Mouse (Mus musculus) kidney, adult 2 months (tissue): Measurements from ENCODE around the gene Adk. TPM values are rescaled to one million over a fixed set of nuclear protein-coding genes. Genes with fewer than 3 reads are reported as not detected.

Experiments
- DNase-seq: peaks from one replicate; pipeline ENCODE4 v3.0.0; 2021
- H3K27ac ChIP-seq: fragments of 200-500 bp; 2 replicates; pipeline ENCODE4 v1.5.1; 2012; ENCODE audit warnings: low read depth, low read length, control low read depth, inconsistent platforms; ENCODE audit not compliant: insufficient read depth
- H3K27me3 ChIP-seq: fragments of 200-500 bp; replicated peaks from 2 replicates; pipeline ENCODE4 v1.6.1; 2012; ENCODE audit warnings: mild to moderate bottlenecking, moderate library complexity, low read length, inconsistent platforms; ENCODE audit not compliant: control insufficient read depth, insufficient read depth
- H3K36me3 ChIP-seq: fragments of 200-500 bp; 2 replicates; pipeline ENCODE4 v1.6.1; 2012; ENCODE audit warnings: mild to moderate bottlenecking, moderate library complexity, low read length, inconsistent platforms; ENCODE audit not compliant: control insufficient read depth, insufficient read depth
- H3K4me1 ChIP-seq: fragments of 200-500 bp; 2 replicates; pipeline ENCODE4 v1.6.1; 2011; ENCODE audit warnings: low read length; ENCODE audit not compliant: control insufficient read depth, insufficient read depth
- H3K4me3 ChIP-seq: fragments of 200-500 bp; 2 replicates; pipeline ENCODE4 v1.5.1; 2011; ENCODE audit warnings: mild to moderate bottlenecking, low read depth, low read length, control low read depth; ENCODE audit not compliant: insufficient read depth
- CTCF ChIP-seq: fragments of 200-500 bp; conservative IDR thresholded peaks from 2 replicates; pipeline ENCODE4 v1.5.1; 2011; ENCODE audit warnings: low read depth, mild to moderate bottlenecking, control low read depth, low read length, moderate library complexity, mixed read lengths; ENCODE audit not compliant: insufficient read depth, insufficient read length
- POLR2A ChIP-seq: fragments of 200-500 bp; IDR thresholded peaks from one replicate; pipeline ENCODE4 v1.6.1; 2011; ENCODE audit warnings: low read depth, low read length, control low read depth
- WGBS: fragments of 180-500 bp; shearing (Covaris S2); methylation state at CpG from one replicate; pipeline ENCODE4 v1.1.7; 2018; 5-methylcytosine and 5-hydroxymethylcytosine counted together
- polyA plus RNA-seq: library from polyadenylated mRNA; depleted of rRNA; stranded (reverse); fragments of >200 nt; gene quantifications from 2 replicates; pipeline ENCODE4 v1.2.3, GENCODE M21; 2012

Adk gene
- polyA plus RNA-seq, 1 experiment, result 121 TPM

DNA sequence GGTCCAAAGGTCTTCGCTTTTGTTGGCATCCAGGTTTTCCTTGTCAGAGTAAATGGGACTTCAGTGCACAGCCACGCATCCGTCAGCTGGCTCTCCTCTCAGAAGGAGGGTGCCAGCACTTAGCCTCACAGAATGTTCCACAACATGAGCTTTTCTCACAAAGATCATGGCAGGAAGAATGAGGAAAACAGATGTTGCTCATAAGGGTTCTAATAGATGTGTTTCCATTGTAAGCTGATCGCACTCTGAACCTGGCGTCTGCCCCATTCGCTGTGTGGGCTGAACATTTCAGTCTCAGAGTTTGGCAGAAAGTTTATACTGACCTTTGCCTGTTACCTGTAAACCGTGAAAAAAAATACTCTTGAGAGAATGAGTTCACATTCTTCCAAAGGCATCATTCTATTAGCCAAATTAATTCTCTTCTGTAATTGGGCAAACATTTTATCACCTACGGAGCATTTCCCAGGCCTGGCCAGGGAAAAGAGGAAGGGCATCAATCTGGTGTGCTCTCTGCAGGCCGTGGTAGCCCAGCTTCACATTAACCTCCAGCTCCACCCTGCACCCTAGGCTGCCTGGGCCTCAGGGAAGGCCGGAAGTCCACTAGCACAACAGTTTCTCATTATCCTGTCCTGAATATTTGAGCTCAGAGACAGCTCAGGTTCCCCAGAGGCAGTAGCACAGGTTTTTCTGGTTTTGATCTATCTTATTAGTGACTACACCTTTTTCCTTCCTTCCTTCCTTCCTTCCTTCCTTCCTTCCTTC, 389.6 kb downstream of the Adk start:
- Histone ChIP-seq H3K36me3 (no peaks in the 10 kb centered on the region), H3K27ac (no peak overlapping the region), H3K27me3 (no peaks in the 10 kb centered on the region), H3K4me1 (peaks cover 3% of the 10 kb centered on the region; the same call in 1 of the 2 replicates), H3K4me3 (no peak overlapping the region)
- peak; percentile 47 for DNase-seq
- no peak for TF ChIP-seq CTCF
- no peak for TF ChIP-seq POLR2A
- WGBS, result 48% methylated on average over 10 of the region's 10 CpGs

DNA sequence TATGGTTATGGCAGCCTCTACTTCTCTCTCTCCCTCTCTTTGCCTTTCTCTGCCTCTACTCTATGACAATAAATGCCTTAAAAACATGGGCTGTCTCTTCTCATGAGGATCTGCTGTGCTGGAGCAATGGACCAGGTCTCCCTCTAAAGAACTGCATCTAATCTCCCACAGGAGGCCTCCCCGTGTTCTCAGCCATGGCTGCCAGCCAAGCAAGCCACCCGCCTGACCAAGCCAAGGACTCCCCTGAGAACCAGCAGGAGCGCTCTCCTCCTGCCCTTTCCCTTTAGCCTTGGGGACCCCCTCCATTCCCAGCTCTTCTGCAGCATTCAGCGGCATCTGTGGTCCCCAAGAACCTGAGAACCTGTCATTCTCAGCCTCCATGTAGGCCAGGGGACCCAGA, 400.2 kb downstream of the Adk start:
- TF ChIP-seq POLR2A (no peak), CTCF (no peak)
- no peaks in the 10 kb centered on the region for H3K36me3 ChIP-seq
- DNase-seq, result no peak
- no peaks in the 10 kb centered on the region for H3K27me3 ChIP-seq
- no peaks in the 10 kb centered on the region for H3K4me1 ChIP-seq
- H3K4me3 ChIP-seq, result no peak overlapping the region
- H3K27ac ChIP-seq, result no peak overlapping the region
- 76% methylated on average over 4 of the region's 4 CpGs for WGBS

GRCm38 (mm10) chr14:21453896-21454295, 401.5 kb downstream of the Adk start:
- Histone ChIP-seq H3K27ac (no peak overlapping the region), H3K27me3 (no peaks in the 10 kb centered on the region), H3K4me1 (no peaks in the 10 kb centered on the region), H3K4me3 (no peak overlapping the region), H3K36me3 (no peaks in the 10 kb centered on the region)
- no peak for DNase-seq
- 73% methylated on average over 2 of the region's 2 CpGs for WGBS
- TF ChIP-seq CTCF, result no peak
- TF ChIP-seq POLR2A, result no peak

DNA sequence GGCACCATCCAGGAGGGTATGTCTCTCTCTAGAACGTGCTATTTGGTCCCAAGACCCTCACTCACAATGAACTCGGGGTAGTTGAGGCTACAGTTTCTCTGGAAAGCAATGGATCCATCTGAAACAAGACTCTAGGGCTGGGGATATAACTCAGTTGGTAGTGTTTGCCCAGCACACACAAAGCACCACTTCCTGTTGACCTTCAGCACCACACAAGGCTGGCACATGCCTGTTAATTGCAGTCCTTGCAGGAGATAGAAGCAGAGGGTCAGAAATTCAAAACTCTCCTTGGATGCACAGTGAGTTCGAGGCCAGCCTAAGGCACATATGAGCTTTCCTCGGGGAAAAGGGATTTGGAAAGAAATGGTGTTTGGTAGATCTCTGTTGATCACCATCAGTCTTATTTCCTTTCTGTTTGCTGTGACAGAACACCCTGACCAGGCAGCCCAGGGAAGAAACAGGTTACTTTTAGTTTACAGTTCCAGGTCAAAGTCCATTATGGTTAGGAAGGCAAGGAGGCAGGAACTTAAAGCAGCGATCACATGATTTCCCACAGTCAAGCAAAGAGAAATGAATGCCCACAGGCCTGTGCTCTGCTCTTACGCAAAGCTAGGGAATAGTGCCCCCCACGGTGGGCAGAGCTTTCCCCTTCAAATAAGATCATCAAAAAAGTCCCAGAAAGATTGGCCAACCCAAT, 403.4 kb downstream of the Adk start:
- 90% methylated on average over 7 of the region's 7 CpGs for WGBS
- Histone ChIP-seq H3K27ac (no peak overlapping the region), H3K4me1 (no peaks in the 10 kb centered on the region), H3K27me3 (no peaks in the 10 kb centered on the region), H3K4me3 (no peak overlapping the region), H3K36me3 (no peaks in the 10 kb centered on the region)
- DNase-seq, result peak; percentile 11
- no peak for TF ChIP-seq CTCF
- no peak for TF ChIP-seq POLR2A

DNA sequence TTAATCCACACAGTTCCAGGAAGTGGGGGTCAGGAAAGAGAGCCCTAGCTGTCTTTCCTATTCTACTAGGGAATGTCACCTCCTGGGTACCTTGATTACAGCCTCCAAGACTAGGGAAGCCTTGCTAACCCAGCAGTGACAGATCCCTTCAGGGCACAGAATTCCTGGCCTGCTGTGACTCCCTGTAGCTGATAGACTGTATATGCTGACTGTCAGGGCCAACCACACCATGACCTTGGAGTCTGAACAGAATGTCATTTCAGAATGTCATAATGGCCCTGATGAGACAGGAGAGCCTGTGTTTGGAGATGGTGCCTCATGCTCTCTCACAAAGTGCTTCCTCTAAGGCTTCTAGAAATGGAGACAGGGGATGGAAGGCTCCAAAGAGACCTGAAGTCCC, 404.2 kb downstream of the Adk start:
- Histone ChIP-seq H3K27me3 (no peaks in the 10 kb centered on the region), H3K4me3 (no peak overlapping the region), H3K4me1 (no peaks in the 10 kb centered on the region), H3K36me3 (no peaks in the 10 kb centered on the region), H3K27ac (no peak overlapping the region)
- DNase-seq, result no peak
- TF ChIP-seq POLR2A (no peak), CTCF (no peak)

DNA sequence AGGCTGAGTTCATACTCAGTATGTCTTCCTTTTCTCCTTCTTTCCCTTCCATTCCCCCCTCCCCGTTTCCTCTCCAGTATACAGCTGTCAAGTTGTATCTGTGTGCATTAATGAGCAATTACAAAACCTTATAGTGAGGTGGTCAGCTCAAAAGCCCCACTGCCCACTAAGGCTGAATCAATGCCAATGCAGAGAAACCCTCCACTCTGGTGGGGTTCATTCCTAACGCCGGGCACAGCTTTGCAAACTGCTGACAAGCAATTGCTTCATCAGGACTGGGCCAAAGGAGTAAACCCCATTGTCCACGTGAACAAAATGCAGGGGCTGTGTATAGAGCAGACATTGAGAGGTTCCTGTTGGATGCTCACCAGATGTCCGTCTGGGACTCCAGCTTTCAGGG, 405.5 kb downstream of the Adk start:
- Histone ChIP-seq H3K36me3 (no peaks in the 10 kb centered on the region), H3K4me3 (no peak overlapping the region), H3K27me3 (no peaks in the 10 kb centered on the region), H3K27ac (no peak overlapping the region), H3K4me1 (no peaks in the 10 kb centered on the region)
- TF ChIP-seq POLR2A (no peak), CTCF (no peak)
- no peak for DNase-seq
- 85% methylated on average over 5 of the region's 5 CpGs for WGBS

DNA sequence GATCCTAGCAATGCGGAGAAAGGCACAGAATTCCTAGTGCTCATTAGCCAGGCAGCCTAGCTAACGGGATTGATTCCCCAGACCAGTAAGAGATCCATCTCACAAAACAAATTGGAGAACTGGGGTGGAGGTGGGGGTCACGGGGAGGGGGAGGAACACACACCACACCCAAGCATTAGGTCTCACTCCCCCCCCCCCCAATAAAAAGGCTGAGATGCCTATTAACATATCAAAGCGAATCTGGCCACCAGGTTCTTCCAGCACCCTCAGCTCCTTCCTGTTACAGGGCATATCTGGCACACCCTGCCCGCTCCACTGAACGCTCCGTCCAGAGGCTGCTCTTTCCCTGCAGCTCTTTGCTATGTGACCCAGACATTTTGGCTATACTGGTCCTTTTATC, 406.3 kb downstream of the Adk start:
- H3K27me3 ChIP-seq, result no peaks in the 10 kb centered on the region
- no peak for TF ChIP-seq POLR2A
- H3K4me1 ChIP-seq, result no peaks in the 10 kb centered on the region
- H3K4me3 ChIP-seq, result no peak overlapping the region
- H3K27ac ChIP-seq, result no peak overlapping the region
- no peaks in the 10 kb centered on the region for H3K36me3 ChIP-seq
- DNase-seq, result no peak
- WGBS, result 61% methylated on average over 7 of the region's 7 CpGs
